Mouse (Mus musculus) cortical plate, adult 2 months (tissue): ENCODE measurements at regions not wholly inside any gene's neighbourhood (a gene's known extent, or its start where the extent isn't known, plus 50 kb on each side); places are given as distances from the start of the nearest gene placed in this dataset.

Source experiments
- CTCF ChIP-seq: fragments of 200-500 bp; IDR thresholded peaks from 2 replicates; pipeline ENCODE4 v1.5.1; 2011; ENCODE audit warnings: mild to moderate bottlenecking, control low read depth, low read length; ENCODE audit not compliant: insufficient read depth; ENCODE audit errors: extremely low read depth
- POLR2A ChIP-seq: fragments of 200-500 bp; IDR thresholded peaks from 2 replicates; pipeline ENCODE4 v1.6.1; 2011; ENCODE audit warnings: mild to moderate bottlenecking, low read length, control low read depth; ENCODE audit not compliant: insufficient read depth; ENCODE audit errors: extremely low read depth

- TF ChIP-seq CTCF (no peak), POLR2A (no peak)
Observed at GRCm38 (mm10) chr14:115003223-115003622, 88.8 kb upstream of the Gpc5 start.
